In genomic region chr17:71535595-71535994, GRCm38 (mm10) we compare ENCODE assay signal across 3 mouse cellular contexts. TPM values are rescaled to one million over a fixed set of nuclear protein-coding genes. Genes with fewer than 3 reads are reported as not detected.
"Had no signal": no experiment of that assay in that cellular context is flagged by ENCODE, and none has a peak within 500 bp of the region (broad histone marks: within the 10 kb centered on the region; RNA-seq: fewer than 3 reads in every experiment).

No protein-coding gene starts in this region.

RNA-seq across cellular contexts. Expression of gene Spdya, which starts 16.3 kb away (rescaled TPM):
- total RNA-seq: heart, postnatal 14 days; hematopoietic stem cell, adult 5-6 weeks had no signal
- polyA plus RNA-seq: large intestine, adult 2 months had no signal
